Mouse (Mus musculus): ENCODE measurements around the gene Foxn4. TPM values are rescaled to one million over a fixed set of nuclear protein-coding genes. Genes with fewer than 3 reads are reported as not detected.

Gene Foxn4
- total RNA-seq, 2 experiments from 2014 or later = not detected

Other genes with a start within 250 kb of the Foxn4 start
- gene Usp30, start 208.3 kb downstream of the Foxn4 start, total RNA-seq (2015; ENCODE audit: low replicate concordance) = 0.84 and 6.3 TPM in 2 replicates
- gene Usp30, start 208.3 kb downstream of the Foxn4 start, total RNA-seq (2017; ENCODE audit: low replicate concordance) = 0.60 and 1.4 TPM in 2 replicates
- gene Svop, start 182.2 kb downstream of the Foxn4 start, total RNA-seq (2015; ENCODE audit: low replicate concordance) = not detected in 2 replicates
- not detected in 2 replicates for gene Svop, start 182.2 kb downstream of the Foxn4 start, total RNA-seq (2017; ENCODE audit: low replicate concordance)
- gene Alkbh2, start 145.6 kb downstream of the Foxn4 start, total RNA-seq (2015; ENCODE audit: low replicate concordance) = not detected in 2 replicates
- 2.5 TPM in 1 of 2 replicates, not detected in the other for gene Alkbh2, start 145.6 kb downstream of the Foxn4 start, total RNA-seq (2017; ENCODE audit: low replicate concordance)
- gene Ung, start 143.4 kb downstream of the Foxn4 start, total RNA-seq (2015; ENCODE audit: low replicate concordance) = 1.9 and 2.1 TPM in 2 replicates
- gene Ung, start 143.4 kb downstream of the Foxn4 start, total RNA-seq (2017; ENCODE audit: low replicate concordance) = 0.68 and 4.7 TPM in 2 replicates
- gene Acacb, start 127.3 kb downstream of the Foxn4 start, total RNA-seq (2015; ENCODE audit: low replicate concordance) = 0.21 TPM in 1 of 2 replicates, not detected in the other
- gene Acacb, start 127.3 kb downstream of the Foxn4 start, total RNA-seq (2017; ENCODE audit: low replicate concordance) = 0.14 TPM in 1 of 2 replicates, not detected in the other
- not detected in 2 replicates for gene Myo1h, start 15.4 kb upstream of the Foxn4 start, total RNA-seq (2015; ENCODE audit: low replicate concordance)
- gene Myo1h, start 15.4 kb upstream of the Foxn4 start, total RNA-seq (2017; ENCODE audit: low replicate concordance) = 0.84 TPM in 1 of 2 replicates, not detected in the other
- gene Kctd10, start 106.7 kb upstream of the Foxn4 start, total RNA-seq (2015; ENCODE audit: low replicate concordance) = 5.2 and 7.3 TPM in 2 replicates
- 10.6 and 15.4 TPM in 2 replicates for gene Kctd10, start 106.7 kb upstream of the Foxn4 start, total RNA-seq (2017; ENCODE audit: low replicate concordance)
- gene Ube3b, start 106.8 kb upstream of the Foxn4 start, total RNA-seq (2015; ENCODE audit: low replicate concordance) = 17.3 and 30.9 TPM in 2 replicates
- 17.6 and 25.5 TPM in 2 replicates for gene Ube3b, start 106.8 kb upstream of the Foxn4 start, total RNA-seq (2017; ENCODE audit: low replicate concordance)
- 0.38 and 1.0 TPM in 2 replicates for gene Mmab, start 170.3 kb upstream of the Foxn4 start, total RNA-seq (2015; ENCODE audit: low replicate concordance)
- 0.26 and 1.4 TPM in 2 replicates for gene Mmab, start 170.3 kb upstream of the Foxn4 start, total RNA-seq (2017; ENCODE audit: low replicate concordance)
- gene Mvk, start 170.5 kb upstream of the Foxn4 start, total RNA-seq (2015; ENCODE audit: low replicate concordance) = 2.1 TPM in 1 of 2 replicates, not detected in the other
- 2.0 TPM in 1 of 2 replicates, not detected in the other for gene Mvk, start 170.5 kb upstream of the Foxn4 start, total RNA-seq (2017; ENCODE audit: low replicate concordance)